Mouse (Mus musculus): ENCODE results near the gene Gm5678. TPM values are rescaled to one million over a fixed set of nuclear protein-coding genes. Genes with fewer than 3 reads are reported as not detected.
"Not testable (repeated sequence)": the region's sequence is repeated elsewhere in the genome, so short reads cannot be mapped to it uniquely, and the experiment has no call there.

Gm5678 gene
- polyA plus RNA-seq, 1 experiment from 2014 or later = not detected

- ATAC-seq (ENCODE audit: low FRiP score) = no peak
- no peak for DNase-seq (ENCODE audit: low spot score)
- no peak overlapping the region for H3K4me2 ChIP-seq (replicated peaks)
- no peaks in the 10 kb centered on the region for H3K9me3 ChIP-seq (ENCODE audit: control insufficient read depth, low read length)
- H3K4me3 ChIP-seq (replicated peaks; ENCODE audit: low read length) = no peak overlapping the region
- no peaks in the 10 kb centered on the region for H3K4me1 ChIP-seq (replicated peaks; ENCODE audit: control insufficient read depth, insufficient read depth, low read length)
- no peak overlapping the region for H3K9ac ChIP-seq
- no peaks in the 10 kb centered on the region for H3K36me3 ChIP-seq (replicated peaks; ENCODE audit: control insufficient read depth, insufficient read depth)
- H3K27ac ChIP-seq = no peak overlapping the region
- H3K27me3 ChIP-seq (ENCODE audit: control insufficient read depth, insufficient read depth, low read length) = no peaks in the 10 kb centered on the region
- 78% methylated on average over 4 of the region's 4 CpGs for WGBS
Measured at GRCm38 (mm10) chr16:93624671-93625070, 3.2 kb upstream of the Gm5678 start.

- 27% methylated on average over 1 of the region's 1 CpGs for WGBS
- H3K27ac ChIP-seq = no peak overlapping the region
- no peak for DNase-seq (ENCODE audit: low spot score)
Measured at GRCm38 (mm10) chr16:93626745-93627144, 1.2 kb upstream of the Gm5678 start.

GRCm38 (mm10) chr16:93644006-93644405, 16.1 kb downstream of the Gm5678 start:
- H3K9ac ChIP-seq = no peak overlapping the region
- H3K4me2 ChIP-seq (replicated peaks) = no peak overlapping the region
- H3K4me3 ChIP-seq (replicated peaks; ENCODE audit: low read length) = no peak overlapping the region
- H3K9me3 ChIP-seq (ENCODE audit: control insufficient read depth, low read length) = no peaks in the 10 kb centered on the region
- ATAC-seq (ENCODE audit: low FRiP score) (no peak), DNase-seq (ENCODE audit: low spot score) (no peak)
- WGBS = 82% methylated on average over 4 of the region's 4 CpGs
- no peaks in the 10 kb centered on the region for H3K4me1 ChIP-seq (replicated peaks; ENCODE audit: control insufficient read depth, insufficient read depth, low read length)
- H3K27ac ChIP-seq = no peak overlapping the region
- H3K36me3 ChIP-seq (replicated peaks; ENCODE audit: control insufficient read depth, insufficient read depth) = no peaks in the 10 kb centered on the region
- H3K27me3 ChIP-seq (ENCODE audit: control insufficient read depth, insufficient read depth, low read length) = no peaks in the 10 kb centered on the region

More at GRCm38 (mm10) chr16:93626745-93627144, 1.2 kb upstream of the Gm5678 start:
- H3K9ac ChIP-seq = no peak overlapping the region
- H3K9me3 ChIP-seq (ENCODE audit: control insufficient read depth, low read length) = no peaks in the 10 kb centered on the region
- no peaks in the 10 kb centered on the region for H3K27me3 ChIP-seq (ENCODE audit: control insufficient read depth, insufficient read depth, low read length)
- H3K4me3 ChIP-seq (replicated peaks; ENCODE audit: low read length) = no peak overlapping the region
- no peak for ATAC-seq (ENCODE audit: low FRiP score)
- no peaks in the 10 kb centered on the region for H3K4me1 ChIP-seq (replicated peaks; ENCODE audit: control insufficient read depth, insufficient read depth, low read length)
- H3K4me2 ChIP-seq (replicated peaks) = no peak overlapping the region
- H3K36me3 ChIP-seq (replicated peaks; ENCODE audit: control insufficient read depth, insufficient read depth) = no peaks in the 10 kb centered on the region

GRCm38 (mm10) chr16:93648441-93649183, 20.7 kb downstream of the Gm5678 start:
- Histone ChIP-seq H3K4me2 (replicated peaks) (no peak overlapping the region), H3K27ac (no peak overlapping the region), H3K4me3 (replicated peaks; ENCODE audit: low read length) (no peak overlapping the region), H3K27me3 (ENCODE audit: control insufficient read depth, insufficient read depth, low read length) (no peaks in the 10 kb centered on the region), H3K9ac (no peak overlapping the region), H3K36me3 (replicated peaks; ENCODE audit: control insufficient read depth, insufficient read depth) (no peaks in the 10 kb centered on the region), H3K9me3 (ENCODE audit: control insufficient read depth, low read length) (no peaks in the 10 kb centered on the region), H3K4me1 (replicated peaks; ENCODE audit: control insufficient read depth, insufficient read depth, low read length) (no peaks in the 10 kb centered on the region)
- ATAC-seq (ENCODE audit: low FRiP score) (no peak), DNase-seq (ENCODE audit: low spot score) (no peak)
- whole genome bisulfite sequencing = 86% methylated on average over 5 of the region's 5 CpGs

GRCm38 (mm10) chr16:93667976-93668375, 40.1 kb downstream of the Gm5678 start:
- Histone ChIP-seq H3K36me3 (replicated peaks; ENCODE audit: control insufficient read depth, insufficient read depth) (no peaks in the 10 kb centered on the region), H3K27ac (no peak overlapping the region), H3K4me3 (replicated peaks; ENCODE audit: low read length) (no peak overlapping the region), H3K4me2 (replicated peaks) (no peak overlapping the region), H3K27me3 (ENCODE audit: control insufficient read depth, insufficient read depth, low read length) (no peaks in the 10 kb centered on the region), H3K9me3 (ENCODE audit: control insufficient read depth, low read length) (peaks cover 28% of the 10 kb centered on the region), H3K4me1 (replicated peaks; ENCODE audit: control insufficient read depth, insufficient read depth, low read length) (no peaks in the 10 kb centered on the region), H3K9ac (no peak overlapping the region)
- ATAC-seq (ENCODE audit: low FRiP score) (no peak), DNase-seq (ENCODE audit: low spot score) (no peak)

GRCm38 (mm10) chr16:93669521-93669920, 41.6 kb downstream of the Gm5678 start:
- DNase-seq (ENCODE audit: low spot score) = no peak
- Histone ChIP-seq H3K4me1 (replicated peaks; ENCODE audit: control insufficient read depth, insufficient read depth, low read length) (no peaks in the 10 kb centered on the region), H3K27ac (no peak overlapping the region), H3K4me2 (replicated peaks) (no peak overlapping the region), H3K27me3 (ENCODE audit: control insufficient read depth, insufficient read depth, low read length) (no peaks in the 10 kb centered on the region), H3K9me3 (ENCODE audit: control insufficient read depth, low read length) (peaks cover 19% of the 10 kb centered on the region), H3K36me3 (replicated peaks; ENCODE audit: control insufficient read depth, insufficient read depth) (no peaks in the 10 kb centered on the region), H3K4me3 (replicated peaks; ENCODE audit: low read length) (no peak overlapping the region), H3K9ac (no peak overlapping the region)
- no peak for ATAC-seq (ENCODE audit: low FRiP score)

GRCm38 (mm10) chr16:93670466-93670865, 42.6 kb downstream of the Gm5678 start:
- H3K9me3 ChIP-seq (ENCODE audit: control insufficient read depth, low read length) = peaks cover 19% of the 10 kb centered on the region
- ATAC-seq (ENCODE audit: low FRiP score); H3K36me3 ChIP-seq (replicated peaks; ENCODE audit: control insufficient read depth, insufficient read depth); H3K4me3 ChIP-seq (replicated peaks; ENCODE audit: low read length); H3K27me3 ChIP-seq (ENCODE audit: control insufficient read depth, insufficient read depth, low read length); H3K9ac ChIP-seq; H3K4me1 ChIP-seq (replicated peaks; ENCODE audit: control insufficient read depth, insufficient read depth, low read length); DNase-seq (ENCODE audit: low spot score); H3K27ac ChIP-seq; H3K4me2 ChIP-seq (replicated peaks): not testable (repeated sequence)
- 43% methylated on average over 4 of the region's 4 CpGs for WGBS

GRCm38 (mm10) chr16:93671064-93671463, 43.2 kb downstream of the Gm5678 start:
- Histone ChIP-seq H3K36me3 (replicated peaks; ENCODE audit: control insufficient read depth, insufficient read depth) (no peaks in the 10 kb centered on the region), H3K4me3 (replicated peaks; ENCODE audit: low read length) (no peak overlapping the region), H3K9me3 (ENCODE audit: control insufficient read depth, low read length) (peaks cover 19% of the 10 kb centered on the region), H3K4me1 (replicated peaks; ENCODE audit: control insufficient read depth, insufficient read depth, low read length) (no peaks in the 10 kb centered on the region), H3K9ac (no peak overlapping the region), H3K4me2 (replicated peaks) (no peak overlapping the region), H3K27me3 (ENCODE audit: control insufficient read depth, insufficient read depth, low read length) (no peaks in the 10 kb centered on the region), H3K27ac (no peak overlapping the region)
- WGBS = 92% methylated on average over 5 of the region's 5 CpGs
- no peak for ATAC-seq (ENCODE audit: low FRiP score)
- DNase-seq (ENCODE audit: low spot score) = no peak

GRCm38 (mm10) chr16:93676376-93676775, 48.5 kb downstream of the Gm5678 start:
- Histone ChIP-seq H3K9me3 (ENCODE audit: control insufficient read depth, low read length) (no peaks in the 10 kb centered on the region), H3K4me1 (replicated peaks; ENCODE audit: control insufficient read depth, insufficient read depth, low read length) (no peaks in the 10 kb centered on the region), H3K27me3 (ENCODE audit: control insufficient read depth, insufficient read depth, low read length) (peaks cover 12% of the 10 kb centered on the region), H3K9ac (no peak overlapping the region), H3K4me3 (replicated peaks; ENCODE audit: low read length) (no peak overlapping the region), H3K27ac (no peak overlapping the region), H3K4me2 (replicated peaks) (no peak overlapping the region), H3K36me3 (replicated peaks; ENCODE audit: control insufficient read depth, insufficient read depth) (no peaks in the 10 kb centered on the region)
- no peak for DNase-seq (ENCODE audit: low spot score)
- WGBS = 84% methylated on average over 5 of the region's 5 CpGs
- ATAC-seq (ENCODE audit: low FRiP score) = no peak

GRCm38 (mm10) chr16:93678206-93678605, 50.3 kb downstream of the Gm5678 start:
- Histone ChIP-seq H3K4me1 (replicated peaks; ENCODE audit: control insufficient read depth, insufficient read depth, low read length) (peaks cover 8% of the 10 kb centered on the region; the same call in 1 of the 2 replicates), H3K4me3 (replicated peaks; ENCODE audit: low read length) (no peak overlapping the region), H3K27me3 (ENCODE audit: control insufficient read depth, insufficient read depth, low read length) (peaks cover 31% of the 10 kb centered on the region), H3K4me2 (replicated peaks) (no peak overlapping the region), H3K9me3 (ENCODE audit: control insufficient read depth, low read length) (no peaks in the 10 kb centered on the region), H3K27ac (no peak overlapping the region), H3K36me3 (replicated peaks; ENCODE audit: control insufficient read depth, insufficient read depth) (no peaks in the 10 kb centered on the region), H3K9ac (no peak overlapping the region)
- no peak for DNase-seq (ENCODE audit: low spot score)
- ATAC-seq (ENCODE audit: low FRiP score) = no peak
- WGBS = 86% methylated on average over 4 of the region's 4 CpGs
